Mouse (Mus musculus): ENCODE measurements around the gene Ccdc162. TPM values are rescaled to one million over a fixed set of nuclear protein-coding genes. Genes with fewer than 3 reads are reported as not detected.

Ccdc162 gene
- total and polyA plus RNA-seq, 2 experiments from 2014 or later: 0.64 to 2.4 TPM

DNA sequence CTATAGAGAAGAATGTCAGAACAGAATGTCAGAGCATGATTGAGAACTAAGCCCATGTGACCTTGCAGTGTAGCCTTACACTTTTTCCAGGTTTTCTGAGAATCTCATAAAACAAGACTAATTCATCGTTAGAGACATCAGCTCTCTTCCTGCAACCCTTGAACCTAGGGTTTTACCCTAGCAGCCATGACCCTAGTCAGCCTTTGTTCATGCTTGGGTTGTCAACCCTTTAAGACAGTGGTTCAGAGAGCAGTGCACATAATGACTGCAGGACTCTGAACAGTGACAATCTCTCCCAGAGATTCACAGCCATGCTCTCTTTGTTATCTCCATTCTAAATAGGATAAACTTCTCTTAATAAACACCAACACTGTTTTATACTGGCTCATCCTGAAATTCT is 137.9 kb downstream of the Ccdc162 start:
- no peak for DNase-seq (ENCODE audit: low spot score)
- no peak overlapping the region for H3K4me3 ChIP-seq (ENCODE audit: low read depth, low read length)
- H3K4me1 ChIP-seq (ENCODE audit: insufficient read depth, low read length): no peaks in the 10 kb centered on the region
- 64% methylated on average over 1 of the region's 1 CpGs for WGBS
- H3K27me3 ChIP-seq (ENCODE audit: insufficient read depth, low read length): no peaks in the 10 kb centered on the region
- no peak overlapping the region for H3K4me2 ChIP-seq (ENCODE audit: low read depth, low read length, poor library complexity, severe bottlenecking)
- H3K9ac ChIP-seq (replicated peaks; ENCODE audit: low read length, poor library complexity, severe bottlenecking): no peak overlapping the region
- no peak for ATAC-seq (ENCODE audit: low FRiP score)
- TF ChIP-seq CTCF (IDR thresholded peaks at IDR 0.05): no peak
- no peaks in the 10 kb centered on the region for H3K36me3 ChIP-seq (ENCODE audit: insufficient read depth, low read length)
- H3K27ac ChIP-seq (ENCODE audit: low read depth, low read length): no peak overlapping the region
- H3K9me3 ChIP-seq (ENCODE audit: low read length): no peaks in the 10 kb centered on the region

DNA sequence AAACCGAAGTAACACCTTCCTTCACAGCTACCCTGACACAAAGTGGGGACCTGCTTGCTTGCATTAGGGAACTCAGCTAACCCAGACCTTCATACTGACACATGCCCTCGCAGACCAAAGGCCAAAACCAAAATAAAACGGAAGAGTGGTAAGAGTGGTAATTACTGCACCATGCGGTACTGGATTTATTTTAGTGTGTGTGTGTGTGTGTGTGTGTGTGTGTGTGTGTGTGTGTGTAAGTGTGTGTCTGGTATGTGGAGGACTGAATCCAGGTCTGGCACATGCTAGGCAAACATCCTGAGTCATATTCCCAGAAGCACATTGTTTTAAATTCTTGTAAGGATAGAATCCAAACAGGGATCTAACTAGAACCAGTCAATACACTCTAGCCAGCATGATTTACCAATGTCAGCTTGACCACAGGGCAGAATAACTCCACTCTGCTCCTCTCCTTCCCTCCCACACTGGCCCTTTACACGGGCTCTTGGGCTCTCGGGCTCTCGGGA is 140.1 kb downstream of the Ccdc162 start:
- Histone ChIP-seq H3K4me1 (ENCODE audit: insufficient read depth, low read length) (no peaks in the 10 kb centered on the region), H3K4me3 (ENCODE audit: low read depth, low read length) (no peak overlapping the region), H3K9me3 (ENCODE audit: low read length) (no peaks in the 10 kb centered on the region), H3K36me3 (ENCODE audit: insufficient read depth, low read length) (no peaks in the 10 kb centered on the region), H3K27me3 (ENCODE audit: insufficient read depth, low read length) (no peaks in the 10 kb centered on the region), H3K27ac (ENCODE audit: low read depth, low read length) (no peak overlapping the region), H3K9ac (replicated peaks; ENCODE audit: low read length, poor library complexity, severe bottlenecking) (no peak overlapping the region), H3K4me2 (ENCODE audit: low read depth, low read length, poor library complexity, severe bottlenecking) (no peak overlapping the region)
- no peak for ATAC-seq (ENCODE audit: low FRiP score)
- no peak for DNase-seq (ENCODE audit: low spot score)
- 86% methylated on average over 7 of the region's 7 CpGs for WGBS
- no peak for TF ChIP-seq CTCF (IDR thresholded peaks at IDR 0.05)

DNA sequence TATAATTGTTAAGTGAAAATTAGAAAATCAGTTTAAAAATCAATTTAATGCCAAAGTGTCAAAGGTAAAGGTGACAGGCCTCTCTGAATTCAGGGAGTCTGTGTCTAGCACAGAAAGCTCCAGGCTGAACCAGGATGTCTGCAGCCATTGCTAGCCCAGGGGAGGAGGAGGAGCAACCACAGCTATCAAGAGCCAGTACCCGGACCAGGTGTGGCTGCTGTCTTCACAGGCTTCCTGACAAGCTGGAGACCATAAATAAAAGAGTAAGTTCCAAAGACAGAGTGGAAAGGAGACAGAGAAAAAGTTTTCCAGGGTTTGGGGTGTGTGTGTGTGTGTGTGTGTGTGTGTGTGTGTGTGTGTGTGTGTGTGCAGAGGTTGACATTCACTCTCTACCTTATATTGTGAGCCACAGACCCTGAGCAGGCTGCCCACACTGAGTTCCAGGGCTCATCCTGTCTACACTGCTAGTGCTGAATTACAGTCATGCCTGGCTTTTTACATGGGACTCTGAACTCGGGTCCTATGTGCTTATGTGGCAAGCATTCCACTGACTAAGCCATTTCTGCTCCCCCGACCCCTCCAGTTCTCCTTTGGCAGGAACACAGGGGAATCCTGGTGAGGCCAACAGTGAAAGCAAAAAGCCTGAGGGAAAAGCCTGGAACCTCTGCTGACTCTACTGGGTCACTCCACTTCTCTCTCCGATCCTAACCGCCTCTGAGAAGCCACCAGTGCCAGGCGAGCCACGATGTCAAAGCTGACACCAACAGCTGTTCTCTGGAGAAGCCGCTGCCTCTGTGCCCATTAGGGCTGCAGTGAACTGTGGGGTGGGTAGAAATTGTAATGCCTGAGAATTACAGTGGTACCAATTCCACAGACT is 140.7 kb downstream of the Ccdc162 start:
- no peaks in the 10 kb centered on the region for H3K36me3 ChIP-seq (ENCODE audit: insufficient read depth, low read length)
- 80% methylated on average over 8 of the region's 8 CpGs for WGBS
- H3K9me3 ChIP-seq (ENCODE audit: low read length): no peaks in the 10 kb centered on the region

DNA sequence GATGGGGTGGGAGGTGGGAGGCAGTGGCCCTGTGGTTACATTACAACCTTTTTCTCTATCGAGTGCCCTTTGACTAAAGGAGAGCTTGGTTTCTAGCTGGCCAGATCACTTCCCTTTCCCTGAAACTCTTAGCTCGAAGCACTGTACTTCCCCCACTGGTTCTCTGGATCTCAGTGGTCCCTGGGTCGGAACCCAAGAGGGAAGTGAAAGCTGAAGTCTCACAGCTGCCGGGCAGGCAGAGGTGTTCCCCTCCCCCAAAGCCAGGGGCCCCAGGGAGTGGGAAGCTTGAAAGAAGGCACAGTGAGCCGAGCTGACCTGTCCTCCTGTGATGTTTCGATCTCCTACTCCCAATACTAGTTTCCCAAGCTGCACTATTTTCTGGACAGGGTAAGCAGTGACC is 143.2 kb downstream of the Ccdc162 start:
- Histone ChIP-seq H3K4me3 (ENCODE audit: low read depth, low read length) (no peak overlapping the region), H3K27ac (ENCODE audit: low read depth, low read length) (no peak overlapping the region), H3K36me3 (ENCODE audit: insufficient read depth, low read length) (no peaks in the 10 kb centered on the region), H3K4me1 (ENCODE audit: insufficient read depth, low read length) (no peaks in the 10 kb centered on the region), H3K9me3 (ENCODE audit: low read length) (no peaks in the 10 kb centered on the region), H3K27me3 (ENCODE audit: insufficient read depth, low read length) (no peaks in the 10 kb centered on the region), H3K4me2 (ENCODE audit: low read depth, low read length, poor library complexity, severe bottlenecking) (no peak overlapping the region), H3K9ac (replicated peaks; ENCODE audit: low read length, poor library complexity, severe bottlenecking) (no peak overlapping the region)
- WGBS: 32% methylated on average over 6 of the region's 6 CpGs
- DNase-seq (ENCODE audit: low spot score) (no peak), ATAC-seq (ENCODE audit: low FRiP score) (no peak)
- TF ChIP-seq CTCF (IDR thresholded peaks at IDR 0.05): no peak

More for the DNA sequence above, 140.7 kb downstream of the Ccdc162 start:
- Histone ChIP-seq H3K9ac (replicated peaks; ENCODE audit: low read length, poor library complexity, severe bottlenecking) (no peak overlapping the region), H3K4me3 (ENCODE audit: low read depth, low read length) (no peak overlapping the region), H3K27ac (ENCODE audit: low read depth, low read length) (no peak overlapping the region), H3K4me1 (ENCODE audit: insufficient read depth, low read length) (no peaks in the 10 kb centered on the region), H3K27me3 (ENCODE audit: insufficient read depth, low read length) (no peaks in the 10 kb centered on the region), H3K4me2 (ENCODE audit: low read depth, low read length, poor library complexity, severe bottlenecking) (no peak overlapping the region)
- no peak for DNase-seq (ENCODE audit: low spot score)
- ATAC-seq (ENCODE audit: low FRiP score): no peak
- no peak for TF ChIP-seq CTCF (IDR thresholded peaks at IDR 0.05)

DNA sequence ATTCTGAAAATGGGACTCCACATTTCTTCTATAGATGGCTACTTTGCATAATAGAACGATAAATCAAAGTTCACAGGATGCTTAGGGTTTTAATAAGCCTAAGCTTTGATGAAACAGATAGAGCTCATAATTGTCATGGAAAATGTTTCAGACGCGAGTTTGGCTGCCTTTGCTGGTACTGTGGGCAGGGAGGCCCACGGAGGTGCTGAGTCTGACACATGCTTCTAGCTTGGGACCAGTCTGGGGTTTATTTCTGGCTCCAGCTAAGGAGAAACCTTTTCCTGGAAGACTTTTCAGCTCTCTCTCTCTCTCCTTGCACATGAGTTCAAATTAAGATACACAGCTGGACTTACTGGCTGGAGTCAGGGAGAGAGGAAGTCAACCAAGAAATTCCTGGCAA is 144.2 kb downstream of the Ccdc162 start:
- no peak for ATAC-seq (ENCODE audit: low FRiP score)
- 85% methylated on average over 4 of the region's 4 CpGs for whole genome bisulfite sequencing
- no peaks in the 10 kb centered on the region for H3K36me3 ChIP-seq (ENCODE audit: insufficient read depth, low read length)

DNA sequence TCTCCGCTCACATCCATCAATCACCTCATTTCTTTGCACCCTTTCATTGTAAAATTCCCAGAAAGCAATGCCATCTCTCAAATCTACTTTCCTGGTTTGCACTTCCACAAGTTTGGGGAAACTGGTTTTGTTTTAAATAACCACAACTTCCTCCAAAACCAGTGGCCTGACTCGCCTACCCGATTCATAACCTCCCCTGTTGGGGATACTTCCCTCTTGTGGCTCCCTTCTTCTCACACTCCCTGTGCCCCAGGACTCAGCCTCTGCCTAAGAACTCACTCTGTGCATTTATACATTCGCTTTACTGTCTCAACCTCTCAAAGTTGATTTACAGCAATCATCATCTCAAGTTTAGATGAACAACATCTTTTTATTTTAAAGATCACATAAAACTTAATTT is 145.4 kb downstream of the Ccdc162 start:
- Histone ChIP-seq H3K9ac (replicated peaks; ENCODE audit: low read length, poor library complexity, severe bottlenecking) (no peak overlapping the region), H3K27ac (ENCODE audit: low read depth, low read length) (no peak overlapping the region), H3K27me3 (ENCODE audit: insufficient read depth, low read length) (no peaks in the 10 kb centered on the region), H3K36me3 (ENCODE audit: insufficient read depth, low read length) (no peaks in the 10 kb centered on the region), H3K4me3 (ENCODE audit: low read depth, low read length) (no peak overlapping the region), H3K4me2 (ENCODE audit: low read depth, low read length, poor library complexity, severe bottlenecking) (no peak overlapping the region), H3K9me3 (ENCODE audit: low read length) (no peaks in the 10 kb centered on the region), H3K4me1 (ENCODE audit: insufficient read depth, low read length) (no peaks in the 10 kb centered on the region)
- no peak for TF ChIP-seq CTCF (IDR thresholded peaks at IDR 0.05)
- DNase-seq (ENCODE audit: low spot score) (no peak), ATAC-seq (ENCODE audit: low FRiP score) (no peak)
- WGBS: 91% methylated on average over 4 of the region's 4 CpGs

More for the DNA sequence above, 144.2 kb downstream of the Ccdc162 start:
- H3K4me1 ChIP-seq (ENCODE audit: insufficient read depth, low read length): no peaks in the 10 kb centered on the region
- no peak for DNase-seq (ENCODE audit: low spot score)
- H3K27ac ChIP-seq (ENCODE audit: low read depth, low read length): no peak overlapping the region
- no peaks in the 10 kb centered on the region for H3K9me3 ChIP-seq (ENCODE audit: low read length)
- no peak overlapping the region for H3K4me3 ChIP-seq (ENCODE audit: low read depth, low read length)
- H3K9ac ChIP-seq (replicated peaks; ENCODE audit: low read length, poor library complexity, severe bottlenecking): no peak overlapping the region
- no peak overlapping the region for H3K4me2 ChIP-seq (ENCODE audit: low read depth, low read length, poor library complexity, severe bottlenecking)
- TF ChIP-seq CTCF (IDR thresholded peaks at IDR 0.05): no peak
- no peaks in the 10 kb centered on the region for H3K27me3 ChIP-seq (ENCODE audit: insufficient read depth, low read length)

Data from midbrain, postnatal 0 days (tissue).